Mouse (Mus musculus): ENCODE measurements around the gene Arpc1a. TPM values are rescaled to one million over a fixed set of nuclear protein-coding genes. Genes with fewer than 3 reads are reported as not detected.
A peak's percentile ranks its signal among the peaks of the same experiment; 100 is the strongest.
"Not testable (repeated sequence)": the region's sequence is repeated elsewhere in the genome, so short reads cannot be mapped to it uniquely, and the experiment has no call there.

The Arpc1a gene
- total RNA-seq (2015; ENCODE audit: low replicate concordance) = 25.2 and 41.4 TPM in 2 replicates
- 13.6 and 27.2 TPM in 2 replicates for total RNA-seq (2017; ENCODE audit: low replicate concordance)

GRCm38 (mm10) chr5:145083632-145084451 is at the start of gene Arpc1a, which contains the start of gene Kpna7:
TSS of gene Arpc1a (plus strand) at chr5:145083830.
TSS of gene Kpna7 (minus strand) at chr5:145084030.
- peak; percentile 99 for ATAC-seq (replicated peaks; ENCODE audit: low FRiP score, poor library complexity, severe bottlenecking)

- no peak for ATAC-seq (replicated peaks; ENCODE audit: low FRiP score, poor library complexity, severe bottlenecking)
Observed at GRCm38 (mm10) chr5:145041628-145042027, 42.0 kb upstream of the Arpc1a start.

GRCm38 (mm10) chr5:145042690-145043089 is 40.9 kb upstream of the Arpc1a start, which contains the start of gene 1700018F24Rik:
TSS of gene 1700018F24Rik (plus strand) at chr5:145042990.
- ATAC-seq (replicated peaks; ENCODE audit: low FRiP score, poor library complexity, severe bottlenecking) = not testable (repeated sequence)

DNA sequence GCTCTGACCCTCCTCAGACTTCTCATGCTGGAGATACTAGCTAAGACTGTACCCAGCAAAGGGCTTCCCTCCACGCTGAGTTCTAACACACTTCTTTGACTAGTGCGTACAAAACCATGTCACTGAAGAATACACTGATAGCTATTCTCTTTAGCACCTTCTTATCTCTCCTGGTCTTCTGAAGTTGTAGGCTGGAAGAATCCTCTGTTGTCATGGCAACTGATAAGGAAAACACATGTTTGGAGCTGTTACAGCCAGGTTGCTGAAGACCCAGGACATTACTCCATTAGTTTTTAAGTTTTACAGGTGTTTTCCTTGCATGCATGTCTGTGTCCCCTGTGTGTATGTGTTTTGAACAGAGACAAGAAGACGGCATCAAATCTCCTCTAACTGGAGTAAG is 29.4 kb upstream of the Arpc1a start:
- not testable (repeated sequence) for ATAC-seq (replicated peaks; ENCODE audit: low FRiP score, poor library complexity, severe bottlenecking)

- no peak for ATAC-seq (replicated peaks; ENCODE audit: low FRiP score, poor library complexity, severe bottlenecking)
Observed at GRCm38 (mm10) chr5:145057907-145058306, 25.7 kb upstream of the Arpc1a start.

- no peak for ATAC-seq (replicated peaks; ENCODE audit: low FRiP score, poor library complexity, severe bottlenecking)
Observed at GRCm38 (mm10) chr5:145058722-145059121, 24.9 kb upstream of the Arpc1a start.

DNA sequence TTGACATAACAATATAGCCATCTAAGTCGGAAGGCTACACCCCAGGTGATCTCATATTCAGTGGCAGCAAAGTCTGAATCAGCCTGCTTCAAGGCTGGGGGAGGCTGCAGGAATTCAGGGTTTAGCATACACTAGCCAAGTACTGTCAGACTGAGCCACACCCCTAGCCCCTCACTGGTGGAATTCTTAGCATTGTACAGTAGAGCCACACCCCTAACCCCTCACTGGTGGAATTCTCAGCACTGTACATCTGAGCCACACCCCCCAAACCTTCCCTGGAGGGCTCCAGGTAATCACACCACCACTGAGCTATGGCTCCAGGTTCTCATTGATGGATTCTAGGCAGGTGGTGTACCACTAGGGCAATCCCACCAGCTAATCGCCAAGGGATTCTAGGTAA is 24.1 kb upstream of the Arpc1a start:
- no peak for ATAC-seq (replicated peaks; ENCODE audit: low FRiP score, poor library complexity, severe bottlenecking)

GRCm38 (mm10) chr5:145064765-145065340 is 18.8 kb upstream of the Arpc1a start:
- ATAC-seq (replicated peaks; ENCODE audit: low FRiP score, poor library complexity, severe bottlenecking) = no peak

DNA sequence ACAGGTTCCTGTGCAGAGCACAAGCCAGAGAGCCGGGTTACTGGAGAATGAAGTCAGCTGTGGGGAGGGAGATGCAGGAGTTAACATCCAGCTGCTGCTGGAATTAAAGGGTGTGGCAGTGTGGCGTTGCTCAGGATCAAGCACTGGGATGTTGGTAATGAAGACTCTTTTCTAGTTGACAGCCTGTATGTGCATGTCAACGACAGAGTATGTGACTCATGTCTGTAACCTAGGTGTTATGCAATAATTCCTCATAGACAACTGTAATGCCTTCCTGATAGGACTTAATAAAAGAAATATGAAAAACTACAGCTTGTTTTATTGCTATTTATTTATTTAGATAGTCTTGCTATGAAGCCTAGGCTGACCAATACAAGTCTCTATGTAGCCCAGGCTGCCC is 14.8 kb upstream of the Arpc1a start:
- no peak for ATAC-seq (replicated peaks; ENCODE audit: low FRiP score, poor library complexity, severe bottlenecking)

DNA sequence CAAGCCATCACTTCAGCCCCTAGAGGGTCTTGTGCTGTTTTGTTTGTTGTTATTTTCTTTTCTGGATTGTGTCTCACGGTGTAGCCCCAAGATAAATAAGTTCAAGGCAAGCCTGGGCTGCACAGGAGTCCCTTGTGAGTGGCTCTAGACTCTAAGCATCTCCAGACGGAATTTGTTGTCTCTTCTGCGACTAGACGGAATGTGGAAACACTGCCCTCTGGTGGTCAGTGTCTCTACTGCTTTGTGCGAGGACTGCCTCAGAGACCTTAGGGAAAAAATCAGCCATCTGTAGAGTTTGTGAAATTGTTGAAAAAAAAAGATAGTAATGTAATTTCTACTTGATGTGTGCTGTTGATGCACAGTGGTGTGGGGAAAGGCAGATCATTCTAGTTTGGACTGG is 13.9 kb upstream of the Arpc1a start:
- ATAC-seq (replicated peaks; ENCODE audit: low FRiP score, poor library complexity, severe bottlenecking) = peak; percentile 77

DNA sequence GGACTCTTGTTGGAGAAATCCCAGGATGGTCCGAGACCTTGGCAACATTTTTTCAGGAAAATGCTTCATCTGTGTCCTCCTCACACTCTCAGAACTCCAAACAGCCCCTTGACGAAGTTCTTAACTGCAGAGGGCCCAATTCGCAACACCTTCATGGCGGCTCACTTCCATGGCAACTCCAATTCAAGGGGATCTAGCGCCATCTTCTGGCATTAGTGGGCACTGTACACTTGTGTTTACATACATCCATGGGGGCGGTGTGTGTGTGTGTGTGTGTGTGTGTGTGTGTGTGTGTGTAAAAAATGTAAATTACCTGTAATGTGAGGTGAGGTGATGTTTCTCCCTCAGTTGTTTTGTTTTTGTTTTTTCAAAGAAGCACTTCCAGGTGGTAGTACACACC is 12.3 kb upstream of the Arpc1a start:
- no peak for ATAC-seq (replicated peaks; ENCODE audit: low FRiP score, poor library complexity, severe bottlenecking)

DNA sequence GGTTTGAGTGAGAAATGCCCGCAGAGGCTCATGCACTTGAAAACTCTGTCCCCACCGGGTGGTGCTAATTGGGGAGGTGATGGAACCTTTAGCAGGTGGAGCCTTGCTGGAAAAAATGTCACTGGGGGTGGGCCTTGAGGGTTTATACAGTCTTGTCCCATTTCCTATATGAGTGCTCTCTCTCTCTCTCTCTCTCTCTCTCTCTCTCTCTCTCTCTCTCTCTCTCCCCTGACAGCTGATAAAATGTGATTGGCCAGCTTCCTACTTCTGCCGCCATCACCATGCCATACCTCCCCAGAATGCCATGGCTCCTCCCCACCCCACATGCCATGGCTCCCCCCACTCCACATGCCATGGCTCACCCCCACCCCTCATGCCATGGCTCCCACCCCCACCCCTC is 8.5 kb upstream of the Arpc1a start:
- ATAC-seq (replicated peaks; ENCODE audit: low FRiP score, poor library complexity, severe bottlenecking) = no peak

GRCm38 (mm10) chr5:145081866-145082613 is 1.6 kb upstream of the Arpc1a start:
- no peak for ATAC-seq (replicated peaks; ENCODE audit: low FRiP score, poor library complexity, severe bottlenecking)

GRCm38 (mm10) chr5:145083201-145083600 is 429 bp upstream of the Arpc1a start:
- ATAC-seq (replicated peaks; ENCODE audit: low FRiP score, poor library complexity, severe bottlenecking) = not testable (repeated sequence)

- no peak for ATAC-seq (replicated peaks; ENCODE audit: low FRiP score, poor library complexity, severe bottlenecking)
Observed at GRCm38 (mm10) chr5:145084822-145085221, 1.2 kb downstream of the Arpc1a start.

DNA sequence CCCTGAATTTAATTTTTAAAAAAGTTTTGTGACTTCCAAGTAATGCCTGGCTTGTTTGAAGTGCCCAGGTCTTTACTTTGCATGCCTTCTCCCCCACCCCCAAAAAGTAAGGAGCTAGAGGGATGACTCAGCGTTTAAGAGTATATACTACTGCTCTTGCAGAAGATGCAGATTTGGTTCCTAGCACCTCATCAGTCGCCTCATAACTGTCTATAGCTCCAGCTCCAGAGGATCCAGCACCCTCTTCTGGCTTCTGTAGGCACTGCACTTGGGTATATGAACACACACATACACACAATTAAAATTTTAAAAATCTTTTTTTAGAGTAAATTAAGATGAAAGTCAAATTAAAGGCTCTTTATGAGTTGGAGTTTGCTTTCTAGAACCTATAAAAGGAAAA is 4.6 kb downstream of the Arpc1a start:
- ATAC-seq (replicated peaks; ENCODE audit: low FRiP score, poor library complexity, severe bottlenecking) = no peak

DNA sequence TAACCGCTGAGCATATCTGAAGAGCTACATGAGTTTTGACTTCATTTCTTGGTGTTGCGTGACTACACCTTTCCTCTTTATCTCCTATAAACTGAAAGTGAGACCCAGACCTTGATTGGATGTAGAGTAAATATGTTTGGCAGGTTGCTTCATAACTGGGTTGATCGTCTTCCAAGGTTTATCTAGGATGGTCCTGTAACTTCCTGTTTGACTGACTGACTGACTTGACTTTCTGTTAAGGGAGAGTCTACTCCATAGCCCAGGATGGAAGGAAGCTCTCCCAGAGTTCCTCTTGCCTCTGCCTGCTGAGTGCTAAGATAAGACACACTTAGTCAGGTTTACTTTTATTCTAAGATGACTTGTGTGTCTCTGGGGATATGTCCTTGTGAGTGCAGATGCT is 6.2 kb downstream of the Arpc1a start:
- ATAC-seq (replicated peaks; ENCODE audit: low FRiP score, poor library complexity, severe bottlenecking) = no peak

DNA sequence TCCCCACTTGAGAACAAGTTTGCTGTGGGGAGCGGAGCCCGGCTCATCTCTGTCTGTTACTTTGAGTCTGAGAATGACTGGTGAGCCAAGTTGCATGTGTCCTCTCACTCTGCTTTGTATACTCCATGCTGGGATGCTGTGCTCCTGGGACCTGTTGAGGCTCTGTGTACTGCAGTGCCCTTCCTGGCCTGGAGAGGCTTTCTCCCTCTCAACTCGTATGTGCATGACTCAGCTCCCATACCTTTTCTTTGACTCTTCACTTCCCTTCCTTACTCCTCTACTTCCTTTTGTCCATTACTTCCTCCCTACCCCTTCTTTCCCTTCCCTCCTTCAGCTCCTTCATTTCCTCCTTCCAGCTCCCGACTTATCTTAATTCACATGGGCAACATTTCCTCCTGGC is 12.6 kb downstream of the Arpc1a start:
- no peak for ATAC-seq (replicated peaks; ENCODE audit: low FRiP score, poor library complexity, severe bottlenecking)

DNA sequence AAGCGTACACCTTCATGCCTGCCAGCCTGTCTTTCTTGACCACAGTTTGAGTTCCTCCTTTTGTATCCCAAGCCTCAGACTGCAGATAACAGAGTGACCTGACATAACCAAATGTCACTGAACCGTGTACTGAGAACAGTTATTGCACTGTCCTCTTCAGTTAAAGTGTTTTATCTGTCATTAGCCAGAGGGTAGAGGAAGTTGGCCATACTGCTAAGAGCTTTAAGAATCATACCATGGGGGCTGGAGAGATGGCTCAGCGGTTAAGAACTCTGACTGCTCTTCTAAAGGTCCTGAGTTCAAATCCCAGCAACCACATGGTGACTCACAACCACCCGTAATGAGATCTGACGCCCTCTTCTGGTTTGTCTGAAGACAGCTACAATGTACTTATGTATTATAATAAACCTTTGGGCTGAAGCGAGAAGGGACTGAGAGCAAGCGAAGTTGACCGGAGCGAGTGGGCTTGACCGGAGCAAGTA is 14.8 kb downstream of the Arpc1a start:
- ATAC-seq (replicated peaks; ENCODE audit: low FRiP score, poor library complexity, severe bottlenecking) = no peak

GRCm38 (mm10) chr5:145100960-145101359 is 17.3 kb downstream of the Arpc1a start:
- ATAC-seq (replicated peaks; ENCODE audit: low FRiP score, poor library complexity, severe bottlenecking) = no peak
